ENCODE assay signal across 22 mouse cellular contexts in the genomic region with DNA sequence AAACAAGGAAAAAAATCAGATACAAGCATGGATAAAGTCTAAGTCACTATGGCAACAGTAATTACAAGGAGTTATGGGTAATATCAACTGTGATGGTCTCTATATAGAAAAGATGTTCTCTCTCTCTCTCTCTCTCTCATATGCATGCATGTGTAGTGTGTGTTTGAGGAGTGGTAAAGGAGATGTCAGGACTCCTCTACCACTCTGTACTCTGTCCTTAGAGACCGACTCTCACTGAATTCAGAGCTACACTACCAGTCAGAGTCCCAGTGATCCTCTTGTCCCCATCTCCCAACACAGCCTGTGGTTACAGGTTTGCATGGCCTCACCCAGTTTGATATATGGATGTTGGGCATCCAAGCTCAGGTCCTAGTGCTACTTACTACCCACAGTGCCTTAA.
DNase-seq lines count a peak whose midpoint lies in the region; ATAC-seq and TF ChIP-seq lines count a peak whose summit lies in the region.
"Had no signal": no experiment of that assay in that cellular context is flagged by ENCODE, and none has a peak within 500 bp of the region (broad histone marks: within the 10 kb centered on the region; RNA-seq: fewer than 3 reads in every experiment).

No protein-coding gene starts in this region.

- no peak for TF ChIP-seq CTCF in midbrain, postnatal 0 days (IDR thresholded peaks at IDR 0.05)
- no peak for TF ChIP-seq CTCF in forebrain, postnatal 0 days (IDR thresholded peaks at IDR 0.05; ENCODE audit: low read depth)

- no peaks in the 10 kb centered on the region for H3K9me3 ChIP-seq in embryonic facial prominence, embryonic 12.5 days
- H3K9me3 ChIP-seq in embryonic facial prominence, embryonic 10.5 days, result no peaks in the 10 kb centered on the region
- H3K9me3 ChIP-seq in midbrain, embryonic 12.5 days, result no peaks in the 10 kb centered on the region
- no peaks in the 10 kb centered on the region for H3K9me3 ChIP-seq in midbrain, postnatal 0 days (ENCODE audit: low read length)
- H3K9me3 ChIP-seq in forebrain, postnatal 0 days (ENCODE audit: low read length), result no peaks in the 10 kb centered on the region
- no peaks in the 10 kb centered on the region for H3K9me3 ChIP-seq in neural tube, embryonic 13.5 days
- no peaks in the 10 kb centered on the region for H3K9me3 ChIP-seq in liver, embryonic 12.5 days (replicated peaks)
- H3K9me3 ChIP-seq: heart, embryonic 15.5 days; limb, embryonic 13.5 days; liver, embryonic 13.5 days had no signal

- H3K27ac ChIP-seq in embryonic facial prominence, embryonic 12.5 days, result no peak overlapping the region
- H3K27ac ChIP-seq in embryonic facial prominence, embryonic 10.5 days (replicated peaks), result no peak overlapping the region
- peak overlapping the region; percentile 40; the same call in 1 of the 2 replicates for H3K27ac ChIP-seq in midbrain, embryonic 12.5 days (replicated peaks)
- H3K27ac ChIP-seq in midbrain, postnatal 0 days (ENCODE audit: low read depth, low read length), result no peak overlapping the region
- peak overlapping the region; percentile 72 for H3K27ac ChIP-seq in forebrain, postnatal 0 days (ENCODE audit: low read depth, low read length)
- H3K27ac ChIP-seq in neural tube, embryonic 13.5 days (replicated peaks), result 0 out of 2 replicates have a peak overlapping the region, but pooled peaks have one; percentile 0
- H3K27ac ChIP-seq in liver, embryonic 12.5 days, result no peak overlapping the region
- H3K27ac ChIP-seq: gastrocnemius, adult 2 months; heart, embryonic 15.5 days; limb, embryonic 13.5 days; liver, embryonic 13.5 days; stomach, postnatal 0 days had no signal

- no peaks in the 10 kb centered on the region for H3K36me3 ChIP-seq in embryonic facial prominence, embryonic 12.5 days
- no peaks in the 10 kb centered on the region for H3K36me3 ChIP-seq in embryonic facial prominence, embryonic 10.5 days (replicated peaks)
- no peaks in the 10 kb centered on the region for H3K36me3 ChIP-seq in midbrain, embryonic 12.5 days
- H3K36me3 ChIP-seq in midbrain, postnatal 0 days (ENCODE audit: insufficient read depth, low read length), result no peaks in the 10 kb centered on the region
- H3K36me3 ChIP-seq in forebrain, postnatal 0 days (ENCODE audit: insufficient read depth), result no peaks in the 10 kb centered on the region
- no peaks in the 10 kb centered on the region for H3K36me3 ChIP-seq in neural tube, embryonic 13.5 days
- H3K36me3 ChIP-seq in liver, embryonic 12.5 days, result no peaks in the 10 kb centered on the region
- H3K36me3 ChIP-seq: heart, embryonic 15.5 days; limb, embryonic 13.5 days; liver, embryonic 13.5 days had no signal

- DNase-seq in embryonic facial prominence, embryonic 10.5 days (ENCODE audit: low spot score), result no peak
- no peak for DNase-seq in midbrain, postnatal 0 days (ENCODE audit: low spot score)
- DNase-seq in forebrain, postnatal 0 days, result no peak
- DNase-seq in right cerebral cortex, postnatal 14 days, result no peak
- DNase-seq: adrenal gland, postnatal 25 days; cerebellum, adult 9-10 months; gastrocnemius, adult 2 months; heart, postnatal 36 days; kidney, adult 18-20 months; kidney, postnatal 4 days; liver, embryonic 13.5 days; lung, adult 2 months; lung, postnatal 14 days; thymus, adult 2 months had no signal

- 57% methylated on average over 1 of the region's 1 CpGs for WGBS in embryonic facial prominence, embryonic 12.5 days
- WGBS in embryonic facial prominence, embryonic 10.5 days, result 54% methylated on average over 1 of the region's 1 CpGs
- 32% methylated on average over 1 of the region's 1 CpGs for WGBS in midbrain, embryonic 12.5 days
- WGBS in midbrain, postnatal 0 days, result 33% methylated on average over 1 of the region's 1 CpGs
- WGBS in forebrain, postnatal 0 days, result 24% methylated on average over 1 of the region's 1 CpGs
- 54% methylated on average over 1 of the region's 1 CpGs for WGBS in neural tube, embryonic 13.5 days
- WGBS in liver, embryonic 12.5 days (ENCODE audit: insufficient replicate concordance), result 55% methylated on average over 1 of the region's 1 CpGs

- H3K4me3 ChIP-seq in embryonic facial prominence, embryonic 12.5 days, result no peak overlapping the region
- no peak overlapping the region for H3K4me3 ChIP-seq in embryonic facial prominence, embryonic 10.5 days
- no peak overlapping the region for H3K4me3 ChIP-seq in midbrain, embryonic 12.5 days
- H3K4me3 ChIP-seq in midbrain, postnatal 0 days (ENCODE audit: low read depth, low read length), result no peak overlapping the region
- H3K4me3 ChIP-seq in forebrain, postnatal 0 days (ENCODE audit: low read depth, low read length), result no peak overlapping the region
- no peak overlapping the region for H3K4me3 ChIP-seq in neural tube, embryonic 13.5 days
- no peak overlapping the region for H3K4me3 ChIP-seq in liver, embryonic 12.5 days
- H3K4me3 ChIP-seq: gastrocnemius, adult 2 months; heart, embryonic 15.5 days; limb, embryonic 13.5 days; liver, embryonic 13.5 days had no signal

- H3K9ac ChIP-seq in embryonic facial prominence, embryonic 12.5 days, result no peak overlapping the region
- no peak overlapping the region for H3K9ac ChIP-seq in midbrain, embryonic 12.5 days (replicated peaks)
- no peak overlapping the region for H3K9ac ChIP-seq in midbrain, postnatal 0 days (replicated peaks; ENCODE audit: low read length, poor library complexity, severe bottlenecking)
- no peak overlapping the region for H3K9ac ChIP-seq in forebrain, postnatal 0 days
- no peak overlapping the region for H3K9ac ChIP-seq in neural tube, embryonic 13.5 days
- no peak overlapping the region for H3K9ac ChIP-seq in liver, embryonic 12.5 days
- H3K9ac ChIP-seq: heart, embryonic 15.5 days; limb, embryonic 13.5 days; liver, embryonic 13.5 days had no signal

- ATAC-seq in embryonic facial prominence, embryonic 12.5 days (ENCODE audit: insufficient number of reproducible peaks, insufficient read depth, low FRiP score, low TSS enrichment), result peak; percentile 56; the same call in 1 of the 2 replicates
- peak; percentile 53 for ATAC-seq in midbrain, embryonic 12.5 days (ENCODE audit: low FRiP score, low read depth)
- no peak for ATAC-seq in midbrain, postnatal 0 days (ENCODE audit: low FRiP score)
- peak; percentile 36; the same call in 1 of the 2 replicates for ATAC-seq in forebrain, postnatal 0 days
- no peak for ATAC-seq in neural tube, embryonic 13.5 days (ENCODE audit: low read depth)
- ATAC-seq in liver, embryonic 12.5 days, result no peak
- ATAC-seq: inflammation-experienced regulatory T-cells, adult 6 months had no signal

- H3K4me1 ChIP-seq in embryonic facial prominence, embryonic 12.5 days, result no peaks in the 10 kb centered on the region
- no peaks in the 10 kb centered on the region for H3K4me1 ChIP-seq in embryonic facial prominence, embryonic 10.5 days
- peaks cover 12% of the 10 kb centered on the region for H3K4me1 ChIP-seq in midbrain, embryonic 12.5 days
- H3K4me1 ChIP-seq in midbrain, postnatal 0 days (ENCODE audit: insufficient read depth, low read length), result no peaks in the 10 kb centered on the region
- H3K4me1 ChIP-seq in forebrain, postnatal 0 days (ENCODE audit: insufficient read depth), result peaks cover 3% of the 10 kb centered on the region
- peaks cover 22% of the 10 kb centered on the region for H3K4me1 ChIP-seq in neural tube, embryonic 13.5 days (replicated peaks)
- no peaks in the 10 kb centered on the region for H3K4me1 ChIP-seq in liver, embryonic 12.5 days
- H3K4me1 ChIP-seq: heart, embryonic 15.5 days; limb, embryonic 13.5 days; liver, embryonic 13.5 days had no signal

- H3K4me2 ChIP-seq in embryonic facial prominence, embryonic 12.5 days (replicated peaks), result no peak overlapping the region
- no peak overlapping the region for H3K4me2 ChIP-seq in midbrain, embryonic 12.5 days (replicated peaks)
- no peak overlapping the region for H3K4me2 ChIP-seq in midbrain, postnatal 0 days (ENCODE audit: low read depth, low read length, poor library complexity, severe bottlenecking)
- no peak overlapping the region for H3K4me2 ChIP-seq in forebrain, postnatal 0 days (ENCODE audit: low read depth)
- H3K4me2 ChIP-seq in neural tube, embryonic 13.5 days, result no peak overlapping the region
- H3K4me2 ChIP-seq in liver, embryonic 12.5 days, result no peak overlapping the region
- H3K4me2 ChIP-seq: heart, embryonic 15.5 days; limb, embryonic 13.5 days; liver, embryonic 13.5 days had no signal

- H3K27me3 ChIP-seq in embryonic facial prominence, embryonic 12.5 days, result no peaks in the 10 kb centered on the region
- H3K27me3 ChIP-seq in embryonic facial prominence, embryonic 10.5 days (replicated peaks; ENCODE audit: low read depth, poor library complexity, severe bottlenecking), result no peaks in the 10 kb centered on the region
- H3K27me3 ChIP-seq in midbrain, embryonic 12.5 days, result no peaks in the 10 kb centered on the region
- no peaks in the 10 kb centered on the region for H3K27me3 ChIP-seq in midbrain, postnatal 0 days (ENCODE audit: insufficient read depth, low read length)
- no peaks in the 10 kb centered on the region for H3K27me3 ChIP-seq in forebrain, postnatal 0 days (ENCODE audit: insufficient read depth, low read length)
- H3K27me3 ChIP-seq in neural tube, embryonic 13.5 days, result no peaks in the 10 kb centered on the region
- no peaks in the 10 kb centered on the region for H3K27me3 ChIP-seq in liver, embryonic 12.5 days (replicated peaks)
- H3K27me3 ChIP-seq: heart, embryonic 15.5 days; limb, embryonic 13.5 days; liver, embryonic 13.5 days had no signal

Comparison
In these comparisons a context has a peak if more than half of its experiments do, and no peak if none do; other contexts are left out.
1. ATAC-seq: peak in embryonic facial prominence, embryonic 12.5 days (single experiment), midbrain, embryonic 12.5 days (single experiment) and forebrain, postnatal 0 days (single experiment); none in midbrain, postnatal 0 days (single experiment), neural tube, embryonic 13.5 days (single experiment) and liver, embryonic 12.5 days (single experiment).
2. H3K27ac ChIP-seq: peak in midbrain, embryonic 12.5 days (single experiment), forebrain, postnatal 0 days (single experiment) and neural tube, embryonic 13.5 days (single experiment); none in embryonic facial prominence, embryonic 12.5 days (single experiment), embryonic facial prominence, embryonic 10.5 days (single experiment), midbrain, postnatal 0 days (single experiment) and liver, embryonic 12.5 days (single experiment).